Mouse (Mus musculus): ENCODE data around the gene Ppp4c. TPM values are rescaled to one million over a fixed set of nuclear protein-coding genes. Genes with fewer than 3 reads are reported as not detected.
A peak's percentile ranks its signal among the peaks of the same experiment; 100 is the strongest.

Ppp4c gene
- polyA plus RNA-seq, 1 experiment from 2014 or later: 62.0 TPM

DNA sequence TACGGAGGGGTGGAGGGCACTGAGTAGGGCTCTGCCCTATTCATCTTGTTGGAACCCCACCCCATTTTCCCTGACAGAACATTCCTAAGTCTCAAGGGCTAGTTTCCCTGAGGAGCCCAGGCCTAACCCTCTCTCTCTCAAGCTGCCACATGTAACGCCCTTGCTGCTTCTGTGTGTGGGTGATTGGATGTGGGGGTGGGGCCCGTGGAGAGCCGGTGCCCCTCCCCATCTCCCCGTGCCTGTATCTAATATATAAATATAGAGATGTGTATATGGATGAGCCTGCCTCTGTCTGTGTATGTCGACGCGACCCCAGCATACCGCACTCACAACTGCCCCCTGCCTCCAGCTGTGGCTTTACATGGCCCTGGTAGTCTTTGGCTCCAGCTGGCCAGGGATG is 26.8 kb downstream of the Ppp4c start:
- Histone ChIP-seq H3K4me3 (ENCODE audit: inconsistent target) (no peak overlapping the region), H3K79me2 (ENCODE audit: inconsistent target) (peaks cover 20% of the 10 kb centered on the region), H3K27ac (no peak overlapping the region), H3K36me3 (ENCODE audit: inconsistent target) (peaks cover 57% of the 10 kb centered on the region)
- WGBS (ENCODE audit: missing documents): 87% methylated on average over 7 of the region's 9 CpGs

DNA sequence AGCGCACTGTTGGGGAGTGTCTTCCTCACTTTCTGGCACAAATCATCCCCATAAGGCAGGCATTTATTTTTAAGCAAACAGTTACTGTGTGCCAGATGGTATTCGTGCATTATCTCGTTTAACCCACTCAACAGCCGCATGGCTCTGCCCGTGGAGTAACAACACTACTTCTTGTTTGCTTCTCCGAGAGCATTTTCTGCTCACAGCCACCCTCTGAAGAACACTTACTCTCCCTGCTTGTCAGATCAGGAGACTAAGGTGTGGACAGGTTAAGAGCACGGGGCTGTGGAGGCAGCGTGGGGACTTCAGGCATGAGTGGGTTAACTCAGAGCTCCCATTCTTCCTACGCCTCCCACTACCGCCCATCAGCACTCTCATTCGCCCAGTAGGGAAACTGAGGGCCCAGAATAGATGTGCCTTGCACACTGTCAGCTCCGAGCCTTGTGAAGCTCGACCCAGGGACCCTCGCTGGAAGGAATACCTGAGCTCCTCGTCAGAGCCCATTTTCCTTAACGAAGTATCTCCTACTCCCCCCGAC is 29.8 kb downstream of the Ppp4c start:
- peaks cover 44% of the 10 kb centered on the region for H3K36me3 ChIP-seq (ENCODE audit: inconsistent target)
- 85% methylated on average over 17 of the region's 17 CpGs for WGBS (ENCODE audit: missing documents)

GRCm38 (mm10) chr7:126761529-126762067 is 30.7 kb downstream of the Ppp4c start:
- Histone ChIP-seq H3K4me3 (ENCODE audit: inconsistent target) (no peak overlapping the region), H3K36me3 (ENCODE audit: inconsistent target) (peaks cover 35% of the 10 kb centered on the region), H3K27ac (no peak overlapping the region), H3K79me2 (ENCODE audit: inconsistent target) (peaks cover 30% of the 10 kb centered on the region)
- WGBS (ENCODE audit: missing documents): 45% methylated on average over 3 of the region's 6 CpGs

More for the DNA sequence above, 29.8 kb downstream of the Ppp4c start:
- peaks cover 30% of the 10 kb centered on the region for H3K79me2 ChIP-seq (ENCODE audit: inconsistent target)
- H3K27ac ChIP-seq: no peak overlapping the region
- no peak overlapping the region for H3K4me3 ChIP-seq (ENCODE audit: inconsistent target)

GRCm38 (mm10) chr7:126760956-126761355 is 31.3 kb downstream of the Ppp4c start:
- H3K4me3 ChIP-seq (ENCODE audit: inconsistent target): no peak overlapping the region
- no peak overlapping the region for H3K27ac ChIP-seq
- 33% methylated on average over 4 of the region's 4 CpGs for WGBS (ENCODE audit: missing documents)
- H3K36me3 ChIP-seq (ENCODE audit: inconsistent target): peaks cover 32% of the 10 kb centered on the region
- peaks cover 30% of the 10 kb centered on the region for H3K79me2 ChIP-seq (ENCODE audit: inconsistent target)

- peak overlapping the region; percentile 95 for H3K4me3 ChIP-seq (ENCODE audit: inconsistent target)
- H3K79me2 ChIP-seq (ENCODE audit: inconsistent target): peaks cover 30% of the 10 kb centered on the region
- H3K36me3 ChIP-seq (ENCODE audit: inconsistent target): peaks cover 29% of the 10 kb centered on the region
- WGBS (ENCODE audit: missing documents): 47% methylated on average over 3 of the region's 3 CpGs
- H3K27ac ChIP-seq: peak overlapping the region; percentile 74
These were observed 31.9 kb downstream of the Ppp4c start for GRCm38 (mm10) chr7:126760391-126760802.

DNA sequence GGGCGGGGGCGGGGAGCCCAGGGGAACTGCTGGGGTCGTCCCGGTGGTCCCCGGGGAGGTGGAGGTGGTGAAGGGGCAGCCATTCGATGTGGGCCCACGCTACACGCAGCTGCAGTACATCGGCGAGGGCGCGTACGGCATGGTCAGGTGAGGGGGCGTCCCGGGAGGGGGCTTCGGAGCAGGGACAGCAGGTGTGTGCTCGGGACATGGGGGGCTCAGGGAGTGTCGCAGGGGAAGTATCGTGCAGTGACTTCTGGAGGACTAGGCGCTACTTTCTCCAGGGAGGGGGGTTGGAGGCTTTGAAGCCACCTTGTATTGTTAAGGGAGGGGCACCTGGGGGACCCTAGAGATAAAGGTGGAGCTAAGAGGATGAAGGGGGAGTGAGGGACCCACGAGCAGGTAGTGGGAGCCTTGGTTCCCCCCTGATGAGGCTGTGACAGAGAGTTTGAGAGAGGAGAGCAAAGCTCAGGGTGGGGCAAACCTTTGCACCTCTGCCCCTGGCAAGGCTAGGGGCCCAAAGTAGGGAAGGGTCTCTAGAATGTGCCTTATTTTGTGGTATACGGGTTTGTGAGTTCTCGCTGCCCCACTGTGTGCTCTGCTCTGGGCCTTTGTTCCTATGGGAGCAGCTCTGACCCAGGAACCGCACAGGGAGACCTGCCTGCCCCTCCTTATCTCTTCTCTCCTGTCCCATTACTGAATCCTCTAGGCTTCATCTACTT is 32.5 kb downstream of the Ppp4c start:
- under 1% methylated on average over 24 of the region's 24 CpGs for WGBS (ENCODE audit: missing documents)
- H3K4me3 ChIP-seq (ENCODE audit: inconsistent target): peak overlapping the region; percentile 95
- H3K27ac ChIP-seq: peak overlapping the region; percentile 74
- peaks cover 30% of the 10 kb centered on the region for H3K79me2 ChIP-seq (ENCODE audit: inconsistent target)
- H3K36me3 ChIP-seq (ENCODE audit: inconsistent target): peaks cover 23% of the 10 kb centered on the region

- H3K27ac ChIP-seq: peak within 1 kb of the TSS; percentile 74
- WGBS (ENCODE audit: missing documents): 0% methylated on average over 16 of the region's 38 CpGs
- H3K79me2 ChIP-seq (ENCODE audit: inconsistent target): peaks cover 30% of the 10 kb centered on the region
- peaks cover 16% of the 10 kb centered on the region; the same call in 1 of the 2 replicates for H3K36me3 ChIP-seq (ENCODE audit: inconsistent target)
- peak within 1 kb of the TSS; percentile 95 for H3K4me3 ChIP-seq (ENCODE audit: inconsistent target)
These were observed 33.1 kb downstream of the Ppp4c start, which contains the start of gene Mapk3 for GRCm38 (mm10) chr7:126759050-126759671. Gene Mapk3 (plus strand): TSS chr7:126759601.

DNA sequence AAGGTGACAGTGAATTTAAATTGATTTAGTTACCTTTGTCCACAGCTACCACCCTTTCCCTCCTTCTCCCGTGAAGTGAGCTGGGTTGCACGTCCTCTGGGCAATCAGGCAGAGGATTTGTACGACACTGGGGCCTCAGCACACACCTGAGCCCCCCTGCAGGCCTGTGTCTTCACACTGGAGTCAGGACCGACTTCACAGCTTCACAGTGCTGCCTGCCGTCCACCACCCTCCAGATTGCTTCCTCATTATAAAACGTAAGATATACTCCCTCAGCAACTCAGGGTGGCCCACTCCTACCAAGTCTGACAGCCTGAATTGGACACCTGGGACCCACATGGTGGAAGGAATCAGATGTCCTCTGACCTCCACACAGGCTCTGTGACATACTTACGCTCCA is 33.8 kb downstream of the Ppp4c start:
- WGBS (ENCODE audit: missing documents): 80% methylated on average over 7 of the region's 7 CpGs
- no peak overlapping the region for H3K27ac ChIP-seq

GRCm38 (mm10) chr7:126754866-126755265 is 37.4 kb downstream of the Ppp4c start:
- no peaks in the 10 kb centered on the region for H3K36me3 ChIP-seq (ENCODE audit: inconsistent target)
- H3K79me2 ChIP-seq (ENCODE audit: inconsistent target): peaks cover 4% of the 10 kb centered on the region
- WGBS (ENCODE audit: missing documents): 4% methylated on average over 9 of the region's 9 CpGs
- peak overlapping the region; percentile 24 for H3K27ac ChIP-seq
- no peak overlapping the region; the same call in 1 of the 2 replicates for H3K4me3 ChIP-seq (ENCODE audit: inconsistent target)

More for the DNA sequence above, 33.8 kb downstream of the Ppp4c start:
- H3K79me2 ChIP-seq (ENCODE audit: inconsistent target): peaks cover 30% of the 10 kb centered on the region
- peaks cover 10% of the 10 kb centered on the region; the same call in 1 of the 2 replicates for H3K36me3 ChIP-seq (ENCODE audit: inconsistent target)
- H3K4me3 ChIP-seq (ENCODE audit: inconsistent target): no peak overlapping the region

DNA sequence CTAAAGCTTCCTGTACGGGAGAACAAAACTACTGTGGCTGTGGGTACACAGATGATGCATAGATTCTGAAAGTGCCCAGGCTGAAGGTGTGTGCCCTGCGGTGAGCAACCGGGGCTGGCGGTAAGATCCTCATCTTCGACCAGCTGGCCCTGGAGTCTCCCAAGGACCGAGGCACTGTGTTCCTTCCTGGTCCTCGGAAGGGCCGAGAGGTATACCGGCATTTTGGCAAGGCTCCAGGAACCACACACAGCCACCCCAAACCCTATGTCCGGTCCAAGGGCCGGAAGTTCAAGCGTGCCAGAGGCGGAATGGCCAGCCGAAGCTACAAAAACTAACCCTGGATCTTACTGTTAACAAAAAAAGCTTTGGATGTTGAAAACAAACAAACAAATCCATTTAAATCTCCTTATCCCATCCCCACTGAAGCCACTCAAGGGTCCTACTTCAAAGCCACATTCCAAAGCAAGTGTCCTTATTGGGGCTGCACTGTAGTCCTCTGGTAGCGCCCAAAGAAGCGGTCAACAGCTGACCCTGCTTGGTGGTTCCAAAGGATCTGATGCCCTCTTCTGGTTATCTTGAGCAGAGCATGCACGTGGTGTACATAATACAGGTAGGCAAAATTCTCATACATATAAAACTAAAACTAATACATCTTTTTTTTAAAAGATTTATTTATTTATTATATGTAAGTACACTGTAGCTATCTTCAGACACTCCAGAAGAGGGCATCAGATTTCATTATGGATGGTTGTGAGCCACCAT is 42.5 kb downstream of the Ppp4c start:
- H3K27ac ChIP-seq: no peak overlapping the region
- 96% methylated on average over 17 of the region's 17 CpGs for WGBS (ENCODE audit: missing documents)
- H3K4me3 ChIP-seq (ENCODE audit: inconsistent target): no peak overlapping the region
- H3K36me3 ChIP-seq (ENCODE audit: inconsistent target): no peaks in the 10 kb centered on the region
- H3K79me2 ChIP-seq (ENCODE audit: inconsistent target): no peaks in the 10 kb centered on the region; the same call in 1 of the 2 replicates

- H3K27ac ChIP-seq: peak overlapping the region; percentile 99
- H3K79me2 ChIP-seq (ENCODE audit: inconsistent target): no peaks in the 10 kb centered on the region; the same call in 1 of the 2 replicates
- no peak overlapping the region for H3K4me3 ChIP-seq (ENCODE audit: inconsistent target)
- WGBS (ENCODE audit: missing documents): 80% methylated on average over 7 of the region's 7 CpGs
- H3K36me3 ChIP-seq (ENCODE audit: inconsistent target): no peaks in the 10 kb centered on the region
These were observed 43.5 kb downstream of the Ppp4c start for GRCm38 (mm10) chr7:126748824-126749223.

GRCm38 (mm10) chr7:126746798-126747197 is 45.5 kb downstream of the Ppp4c start:
- no peaks in the 10 kb centered on the region for H3K36me3 ChIP-seq (ENCODE audit: inconsistent target)
- H3K4me3 ChIP-seq (ENCODE audit: inconsistent target): peak overlapping the region; percentile 36
- H3K27ac ChIP-seq: peak overlapping the region; percentile 99
- 0% methylated on average over 6 of the region's 6 CpGs for WGBS (ENCODE audit: missing documents)
- H3K79me2 ChIP-seq (ENCODE audit: inconsistent target): no peaks in the 10 kb centered on the region; the same call in 1 of the 2 replicates

- H3K27ac ChIP-seq: peak overlapping the region; percentile 99
- no peaks in the 10 kb centered on the region for H3K36me3 ChIP-seq (ENCODE audit: inconsistent target)
- H3K79me2 ChIP-seq (ENCODE audit: inconsistent target): no peaks in the 10 kb centered on the region; the same call in 1 of the 2 replicates
- H3K4me3 ChIP-seq (ENCODE audit: inconsistent target): peak overlapping the region; percentile 36
- WGBS (ENCODE audit: missing documents): 5% methylated on average over 12 of the region's 12 CpGs
These were observed 46.2 kb downstream of the Ppp4c start for GRCm38 (mm10) chr7:126746066-126746465.

GRCm38 (mm10) chr7:126741964-126742482 is 50.3 kb downstream of the Ppp4c start:
- Histone ChIP-seq H3K4me3 (ENCODE audit: inconsistent target) (no peak overlapping the region), H3K79me2 (ENCODE audit: inconsistent target) (no peaks in the 10 kb centered on the region; the same call in 1 of the 2 replicates), H3K27ac (no peak overlapping the region), H3K36me3 (ENCODE audit: inconsistent target) (no peaks in the 10 kb centered on the region)
- 94% methylated on average over 13 of the region's 13 CpGs for WGBS (ENCODE audit: missing documents)

All from macrophage (primary cell).